Mouse (Mus musculus) embryonic fibroblast, embryonic 13.5 days (primary cell): ENCODE results near the gene Spata31d1d.

ENCODE experiments used
- CTCF ChIP-seq: IDR thresholded peaks from 2 replicates; pipeline ENCODE4 v1.5.1; 2011; ENCODE audit warnings: mild to moderate bottlenecking, control low read depth, low read length, moderate library complexity, borderline replicate concordance; ENCODE audit not compliant: insufficient read depth
- POLR2A ChIP-seq: IDR thresholded peaks from 2 replicates; pipeline ENCODE4 v1.6.1; 2011; ENCODE audit warnings: low read depth, mild to moderate bottlenecking, control low read depth, low read length, moderate library complexity

DNA sequence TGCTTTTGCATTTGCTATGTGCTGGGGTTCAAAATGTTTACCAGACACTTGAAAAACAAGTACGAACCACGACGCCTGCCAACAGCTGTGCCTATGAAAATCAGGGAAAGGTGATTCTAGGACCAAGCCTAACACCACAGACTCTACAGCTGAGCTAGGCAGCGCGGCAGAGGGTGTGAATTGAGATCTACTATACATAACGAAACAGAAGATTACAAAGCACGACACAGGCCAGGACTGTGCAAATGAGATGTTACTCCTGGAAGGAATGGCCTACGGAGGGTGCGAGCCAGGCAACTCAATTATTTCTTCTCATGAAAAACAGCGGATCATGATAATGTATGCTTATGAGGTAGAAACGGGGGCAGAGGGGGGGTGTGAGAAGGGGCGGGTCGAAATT, 37.0 kb upstream of the Spata31d1d start:
- TF ChIP-seq CTCF (no peak), POLR2A (no peak)
